Mouse (Mus musculus) small intestine, adult 2 months (tissue): ENCODE measurements around the gene Sertad4. TPM values are rescaled to one million over a fixed set of nuclear protein-coding genes. Genes with fewer than 3 reads are reported as not detected.

ENCODE experiments used
- H3K27ac ChIP-seq: fragments of 200-500 bp; 2 replicates; pipeline ENCODE4 v1.5.1; 2012; ENCODE audit warnings: low read depth, low read length, control low read depth, inconsistent platforms; ENCODE audit not compliant: insufficient read depth
- H3K27me3 ChIP-seq: fragments of 200-500 bp; 2 replicates; pipeline ENCODE4 v1.6.1; 2012; ENCODE audit warnings: mild to moderate bottlenecking, moderate library complexity, low read length, inconsistent platforms; ENCODE audit not compliant: control insufficient read depth, insufficient read depth
- H3K36me3 ChIP-seq: fragments of 200-500 bp; 2 replicates; pipeline ENCODE4 v1.6.1; 2012; ENCODE audit warnings: mild to moderate bottlenecking, low read length, control low read depth, inconsistent platforms; ENCODE audit not compliant: control insufficient read depth, insufficient read depth
- H3K4me1 ChIP-seq: fragments of 200-500 bp; 2 replicates; pipeline ENCODE4 v1.6.1; 2012; ENCODE audit warnings: low read length, inconsistent platforms, mixed read lengths; ENCODE audit not compliant: control insufficient read depth, insufficient read depth, insufficient read length
- H3K4me3 ChIP-seq: fragments of 200-500 bp; 2 replicates; pipeline ENCODE4 v1.5.1; 2012; ENCODE audit warnings: low read depth, mild to moderate bottlenecking, control low read depth, inconsistent platforms, low read length, moderate library complexity
- CTCF ChIP-seq: fragments of 200-500 bp; IDR thresholded peaks from 2 replicates; pipeline ENCODE4 v1.5.1; 2012; ENCODE audit warnings: low read depth, mild to moderate bottlenecking, control low read depth, inconsistent platforms, low read length, moderate library complexity, mixed read lengths; ENCODE audit not compliant: insufficient replicate concordance, insufficient read length; ENCODE audit errors: extremely low read depth
- POLR2A ChIP-seq: fragments of 200-500 bp; IDR thresholded peaks from 2 replicates; pipeline ENCODE4 v1.6.1; 2012; ENCODE audit warnings: low read depth, mild to moderate bottlenecking, control low read depth, inconsistent platforms, low read length, moderate library complexity
- WGBS: fragments of 180-500 bp; shearing (Covaris S2); methylation state at CpG from one replicate; pipeline ENCODE4 v1.1.7; 2018; 5-methylcytosine and 5-hydroxymethylcytosine counted together
- polyA plus RNA-seq: library from polyadenylated mRNA; depleted of rRNA; stranded (reverse); fragments of >200 nt; gene quantifications from 2 replicates; pipeline ENCODE4 v1.2.3, GENCODE M21; 2012; rRNA removed

The Sertad4 gene
- polyA plus RNA-seq, 1 experiment = 0.79 TPM

DNA sequence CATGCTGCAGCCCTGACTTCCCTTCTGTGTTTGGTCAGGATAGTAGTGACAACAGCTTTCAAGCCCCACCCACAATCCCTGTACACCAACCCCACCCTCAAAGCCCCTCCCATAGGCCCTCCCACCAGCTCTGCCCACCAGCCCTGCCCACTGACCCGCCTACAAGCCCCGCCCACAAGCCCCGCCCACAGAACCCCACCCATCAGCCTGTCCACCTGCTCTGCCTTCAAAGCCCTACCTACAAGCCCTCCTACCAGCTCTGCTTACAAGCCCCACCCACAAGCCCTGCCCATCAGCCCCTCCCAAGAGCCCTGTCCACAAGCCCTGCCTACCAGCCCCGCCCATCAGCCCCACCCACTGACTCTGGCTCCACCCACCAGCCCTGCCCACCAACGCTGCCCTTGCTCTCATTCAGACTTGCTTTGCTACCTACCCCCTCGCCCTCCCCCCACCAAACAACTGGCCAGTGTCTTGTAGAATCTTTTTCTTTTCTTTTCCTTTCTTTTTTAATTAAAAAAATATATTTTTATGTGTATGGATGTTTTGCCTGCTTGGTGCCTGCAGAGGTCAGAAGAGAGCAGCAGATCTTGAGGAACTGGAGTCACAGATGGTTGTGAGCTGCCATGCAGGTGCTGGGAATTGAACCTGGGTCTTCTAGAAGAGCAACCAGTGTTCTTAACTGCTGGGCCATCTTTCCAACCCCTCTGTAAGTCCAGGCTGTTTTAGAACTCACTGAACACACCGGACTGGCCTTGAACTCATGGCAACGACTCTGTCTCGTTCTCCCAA, 60.4 kb downstream of the Sertad4 start:
- no peaks in the 10 kb centered on the region for H3K27me3 ChIP-seq
- WGBS = 58% methylated on average over 9 of the region's 9 CpGs
- no peaks in the 10 kb centered on the region for H3K4me1 ChIP-seq
- TF ChIP-seq CTCF = peak; percentile 15; the same call in 1 of the 2 replicates
- TF ChIP-seq POLR2A = no peak
- H3K4me3 ChIP-seq = no peak overlapping the region
- no peak overlapping the region for H3K27ac ChIP-seq
- no peaks in the 10 kb centered on the region for H3K36me3 ChIP-seq

Other genes with a start within 250 kb of the Sertad4 start
- 1.9 and 3.1 TPM in 2 replicates for gene Hhat, start 84.5 kb downstream of the Sertad4 start, polyA plus RNA-seq
- gene Syt14, start 180.0 kb upstream of the Sertad4 start, polyA plus RNA-seq = 0.01 and 0.05 TPM in 2 replicates